Mouse (Mus musculus) cortical plate, adult 2 months (tissue): ENCODE measurements around the gene Spry2. TPM values are rescaled to one million over a fixed set of nuclear protein-coding genes. Genes with fewer than 3 reads are reported as not detected.

ENCODE experiments used
- H3K27ac ChIP-seq: fragments of 200-500 bp; 2 replicates; pipeline ENCODE4 v1.5.1; 2012; ENCODE audit warnings: low read length, control low read depth, inconsistent platforms; ENCODE audit not compliant: insufficient read depth
- H3K4me1 ChIP-seq: fragments of 200-500 bp; 2 replicates; pipeline ENCODE4 v1.6.1; 2011; ENCODE audit warnings: low read length; ENCODE audit not compliant: control insufficient read depth, insufficient read depth
- H3K4me3 ChIP-seq: fragments of 200-500 bp; 2 replicates; pipeline ENCODE4 v1.5.1; 2011; ENCODE audit warnings: mild to moderate bottlenecking, low read length, control low read depth; ENCODE audit not compliant: insufficient read depth
- CTCF ChIP-seq: fragments of 200-500 bp; IDR thresholded peaks from 2 replicates; pipeline ENCODE4 v1.5.1; 2011; ENCODE audit warnings: mild to moderate bottlenecking, control low read depth, low read length; ENCODE audit not compliant: insufficient read depth; ENCODE audit errors: extremely low read depth
- POLR2A ChIP-seq: fragments of 200-500 bp; IDR thresholded peaks from 2 replicates; pipeline ENCODE4 v1.6.1; 2011; ENCODE audit warnings: mild to moderate bottlenecking, low read length, control low read depth; ENCODE audit not compliant: insufficient read depth; ENCODE audit errors: extremely low read depth
- polyA plus RNA-seq: library from polyadenylated mRNA; depleted of rRNA; stranded (reverse); fragments of >200 nt; gene quantifications from 2 replicates; pipeline ENCODE4 v1.2.3, GENCODE M21; 2012; rRNA removed

Spry2 gene
- polyA plus RNA-seq: 46.0 and 49.7 TPM in 2 replicates

DNA sequence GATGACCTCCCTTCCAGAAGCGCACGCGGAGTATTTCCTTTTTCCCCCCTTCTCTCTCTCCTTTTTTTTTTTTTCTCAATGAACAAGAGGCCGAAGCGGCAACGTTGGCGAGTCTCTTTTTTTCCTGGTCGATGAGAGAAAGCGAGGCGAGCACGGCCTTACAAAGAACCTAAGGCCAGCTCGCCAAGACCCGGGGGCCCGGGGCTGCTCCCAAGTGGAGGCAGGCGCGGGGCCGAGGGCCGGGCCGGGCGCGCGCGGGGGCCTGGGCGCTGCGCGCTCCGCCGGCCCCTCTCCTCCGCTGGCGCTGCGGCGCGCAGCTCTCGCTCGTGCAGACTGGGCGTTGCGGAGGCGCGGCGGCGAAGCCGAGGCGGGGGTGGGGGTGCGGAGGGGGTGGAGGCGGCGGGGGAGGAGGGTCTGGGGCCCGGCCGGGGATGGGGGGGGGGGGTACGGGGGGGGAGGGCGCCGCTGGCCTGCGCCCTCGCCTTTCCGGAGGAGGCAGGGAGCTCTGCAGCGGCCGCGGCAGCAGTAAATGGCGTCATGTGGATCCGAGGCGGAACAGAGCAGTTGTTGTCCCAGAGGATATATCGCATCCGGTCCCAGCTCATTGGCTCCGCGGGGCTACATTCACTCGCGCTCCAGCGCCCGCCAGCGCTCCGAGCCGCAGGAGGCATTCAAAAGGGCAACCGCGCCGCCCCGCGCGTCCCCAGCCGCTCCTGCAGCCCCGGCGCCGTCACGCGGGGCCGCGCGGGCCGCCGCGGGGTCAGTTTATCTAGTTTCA, at the start of gene Spry2:
TSS of gene Spry2 (minus strand) at position 29 of the 778 bp plus-strand sequence.
- H3K4me1 ChIP-seq: no peaks in the 10 kb centered on the region
- H3K27ac ChIP-seq: peak within 1 kb of the TSS; percentile 100
- peak; percentile 77 for TF ChIP-seq POLR2A
- no peak for TF ChIP-seq CTCF
- H3K4me3 ChIP-seq: peak within 1 kb of the TSS; percentile 97

DNA sequence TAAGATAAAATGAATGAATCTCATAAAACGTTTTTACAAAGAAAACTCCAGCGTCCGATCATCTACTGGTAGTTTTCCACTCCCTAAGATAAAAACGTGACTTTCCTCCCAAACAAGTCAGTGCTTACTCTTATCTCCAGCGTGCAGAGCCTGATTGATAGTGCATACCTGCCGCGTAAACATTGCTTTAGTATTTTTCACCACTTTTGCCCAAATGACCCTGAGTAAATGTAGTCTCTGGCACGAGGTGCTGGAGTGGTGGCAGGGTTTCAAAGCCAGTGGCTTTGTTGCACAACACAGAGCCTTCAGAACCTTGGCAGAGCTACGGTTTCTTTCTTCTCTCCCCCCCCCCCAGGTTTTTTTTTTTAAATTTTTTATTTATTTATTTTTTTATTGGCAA, 44.7 kb upstream of the Spry2 start:
- H3K27ac ChIP-seq: no peak overlapping the region
- no peaks in the 10 kb centered on the region for H3K4me1 ChIP-seq
- no peak overlapping the region for H3K4me3 ChIP-seq
- TF ChIP-seq POLR2A: no peak
- TF ChIP-seq CTCF: no peak

DNA sequence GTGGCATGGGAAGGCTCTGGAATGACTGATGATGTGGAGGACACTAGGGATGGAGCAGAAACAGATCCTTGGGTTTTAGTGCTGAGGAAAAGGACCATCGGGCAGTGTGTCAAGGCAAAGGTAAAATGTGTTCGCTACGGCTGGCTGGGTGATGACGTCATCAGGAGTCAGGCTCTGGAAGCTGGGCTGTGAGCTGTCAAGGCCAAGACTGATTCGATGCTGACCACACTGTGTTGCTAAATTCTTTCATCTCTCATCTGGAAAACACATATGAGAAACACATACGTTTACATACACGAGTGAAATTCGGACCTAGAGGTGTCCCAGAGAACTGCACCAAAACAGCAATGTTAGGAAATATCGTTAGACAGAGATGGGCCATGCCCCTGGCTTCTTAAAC, 30.1 kb upstream of the Spry2 start:
- H3K4me1 ChIP-seq: peaks cover 1% of the 10 kb centered on the region; the same call in 1 of the 2 replicates
- TF ChIP-seq POLR2A (no peak), CTCF (no peak)
- H3K4me3 ChIP-seq: no peak overlapping the region
- H3K27ac ChIP-seq: no peak overlapping the region

DNA sequence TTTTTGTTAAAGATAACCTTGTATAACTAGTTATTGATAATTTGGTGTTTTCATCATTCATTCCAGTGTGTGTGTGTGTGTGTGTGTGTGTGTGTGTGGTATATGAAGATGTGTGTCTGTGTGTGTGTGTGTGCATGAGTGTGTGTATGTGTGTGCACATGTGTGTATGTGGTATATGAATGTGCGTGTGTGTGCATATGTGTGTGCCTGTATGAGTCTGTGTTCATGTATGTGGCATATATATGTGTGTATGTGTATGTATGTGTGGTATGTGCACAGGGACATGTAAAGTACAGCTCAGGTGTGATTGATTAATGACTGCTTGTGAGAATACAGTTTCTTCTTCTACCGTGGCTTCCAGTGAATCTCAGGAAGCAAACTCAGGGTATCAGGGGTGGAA, 28.7 kb upstream of the Spry2 start:
- no peak overlapping the region for H3K4me3 ChIP-seq

DNA sequence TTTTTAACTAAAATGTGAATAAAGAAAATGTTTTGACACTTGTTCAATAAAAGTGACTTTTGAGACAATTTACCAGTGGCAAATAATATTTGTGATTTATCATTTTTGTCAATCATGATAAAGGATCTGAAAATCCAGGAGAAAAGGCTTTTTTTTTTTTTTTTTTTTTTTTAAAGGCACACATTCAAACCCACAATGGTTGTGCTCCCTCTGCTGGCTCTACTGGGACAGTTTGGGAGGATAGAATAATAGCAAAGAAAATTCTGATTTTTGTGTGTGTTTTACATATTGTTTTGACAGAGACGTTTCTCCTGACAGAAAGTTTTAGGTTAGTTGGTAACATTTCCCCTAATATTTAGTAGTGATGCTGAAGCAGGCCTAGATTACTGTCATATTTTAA, 28.1 kb upstream of the Spry2 start:
- no peak overlapping the region for H3K27ac ChIP-seq
- peaks cover 1% of the 10 kb centered on the region; the same call in 1 of the 2 replicates for H3K4me1 ChIP-seq
- no peak overlapping the region for H3K4me3 ChIP-seq
- TF ChIP-seq CTCF: peak; percentile 40; the same call in 1 of the 2 replicates
- no peak for TF ChIP-seq POLR2A

More for the DNA sequence above, 28.7 kb upstream of the Spry2 start:
- Histone ChIP-seq H3K27ac (no peak overlapping the region), H3K4me1 (peaks cover 1% of the 10 kb centered on the region; the same call in 1 of the 2 replicates)
- TF ChIP-seq CTCF (no peak), POLR2A (no peak)

DNA sequence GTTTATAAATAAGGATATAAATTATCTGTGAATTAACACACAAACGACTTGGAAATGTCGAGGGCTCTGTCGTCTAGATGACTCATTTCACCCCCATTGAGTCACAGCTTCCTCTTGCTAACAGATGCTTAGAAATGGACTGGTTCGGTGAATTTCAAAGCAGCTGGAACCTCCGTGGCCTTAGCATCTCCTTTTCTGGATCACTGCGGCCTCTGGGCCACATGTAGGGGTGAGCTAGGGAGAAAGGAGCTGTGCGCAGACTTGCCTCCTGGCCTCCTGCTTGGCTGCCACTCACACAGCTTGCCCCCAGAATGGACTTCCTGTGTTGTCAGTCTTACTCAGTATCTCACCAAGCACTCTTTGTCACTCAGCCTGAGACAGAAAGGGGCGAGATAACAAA, 26.3 kb upstream of the Spry2 start:
- Histone ChIP-seq H3K27ac (no peak overlapping the region), H3K4me3 (no peak overlapping the region), H3K4me1 (peaks cover 1% of the 10 kb centered on the region; the same call in 1 of the 2 replicates)
- TF ChIP-seq POLR2A (no peak), CTCF (no peak)

DNA sequence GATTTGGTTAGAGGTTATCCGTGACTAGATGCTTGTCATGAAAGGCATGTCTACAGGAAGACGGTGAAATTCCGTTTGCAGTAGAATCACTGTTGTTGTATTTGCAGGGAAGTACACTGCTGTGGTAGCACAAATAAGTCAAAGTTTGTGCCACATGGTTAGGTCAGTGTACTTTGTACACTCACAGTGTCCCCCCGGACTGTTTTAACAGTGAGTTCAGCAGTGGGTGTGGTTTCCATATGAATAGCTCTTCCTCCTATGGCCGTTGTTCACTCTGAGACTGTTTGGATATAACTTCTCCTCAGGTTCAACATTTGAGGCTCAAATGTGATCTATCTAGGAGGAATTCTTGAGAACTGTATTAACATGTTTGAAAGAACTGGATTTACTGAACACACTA, 25.8 kb upstream of the Spry2 start:
- TF ChIP-seq CTCF (no peak), POLR2A (no peak)
- no peak overlapping the region for H3K4me3 ChIP-seq

DNA sequence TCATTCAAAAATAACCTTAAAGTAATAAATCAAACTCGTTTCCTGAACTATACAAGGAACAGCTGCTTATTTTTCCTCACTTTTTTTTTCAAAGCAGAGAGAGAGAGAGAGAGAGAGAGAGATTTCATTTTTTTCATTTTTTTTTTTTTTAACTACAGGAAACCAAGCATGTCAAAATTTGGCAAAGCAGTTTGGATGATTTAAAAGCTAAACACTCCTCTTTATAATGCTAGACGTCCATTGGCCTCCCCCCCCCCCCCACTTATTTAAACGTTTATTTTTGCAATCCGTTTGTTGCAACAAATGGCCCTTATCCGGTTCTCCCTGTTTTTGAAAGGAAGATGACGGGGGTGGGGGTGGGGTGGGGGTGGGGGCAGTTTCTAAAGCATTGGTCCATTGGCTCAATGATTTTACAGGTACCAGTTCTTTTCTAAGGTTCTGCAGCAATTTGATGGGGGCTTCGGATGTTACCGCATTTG, 24.6 kb upstream of the Spry2 start:
- TF ChIP-seq POLR2A (no peak), CTCF (no peak)
- peaks cover 1% of the 10 kb centered on the region; the same call in 1 of the 2 replicates for H3K4me1 ChIP-seq
- no peak overlapping the region for H3K27ac ChIP-seq
- H3K4me3 ChIP-seq: no peak overlapping the region

More for the DNA sequence above, 25.8 kb upstream of the Spry2 start:
- no peak overlapping the region for H3K27ac ChIP-seq
- peaks cover 1% of the 10 kb centered on the region; the same call in 1 of the 2 replicates for H3K4me1 ChIP-seq

DNA sequence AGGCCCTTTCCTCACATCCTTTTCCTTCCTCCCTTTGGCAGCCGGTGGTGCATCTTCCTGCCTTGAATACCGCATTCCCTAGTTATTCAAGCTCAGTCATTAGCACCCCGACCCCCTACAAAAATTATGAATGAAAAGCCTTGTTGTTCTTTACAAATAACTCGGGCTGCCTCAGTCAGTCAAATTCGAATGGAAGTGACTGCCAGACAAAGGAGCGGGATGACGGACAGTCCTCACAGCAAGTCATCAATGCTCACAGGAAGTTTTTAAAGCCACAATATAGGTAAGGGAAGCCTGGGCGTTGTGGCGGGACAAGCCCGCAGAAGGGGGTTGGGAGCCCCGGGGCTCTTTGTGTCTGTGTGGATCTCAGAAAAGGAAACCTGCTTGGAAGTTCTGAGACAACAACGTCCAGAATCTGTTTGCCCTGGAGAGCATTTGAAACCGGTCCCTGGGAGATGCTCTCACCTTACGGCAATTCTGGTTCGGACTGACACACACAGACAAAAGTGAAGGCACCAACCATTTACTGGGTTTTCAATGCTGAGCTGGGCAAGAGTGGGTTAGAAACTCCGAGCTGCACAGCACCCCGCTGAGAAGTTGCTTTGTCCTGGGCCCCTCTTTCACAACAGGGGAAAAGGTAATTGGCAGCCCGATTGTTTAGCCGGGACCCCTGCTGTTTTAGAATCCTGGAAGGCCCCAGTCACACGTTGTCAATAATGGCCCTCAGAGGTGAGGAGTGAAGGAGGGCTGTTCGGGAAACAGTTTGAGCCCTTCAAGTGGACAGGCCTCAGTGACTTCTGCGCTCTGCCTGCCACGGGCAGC, 24.0 kb upstream of the Spry2 start:
- Histone ChIP-seq H3K27ac (no peak overlapping the region), H3K4me3 (no peak overlapping the region), H3K4me1 (peaks cover 1% of the 10 kb centered on the region; the same call in 1 of the 2 replicates)
- TF ChIP-seq POLR2A (no peak), CTCF (no peak)

DNA sequence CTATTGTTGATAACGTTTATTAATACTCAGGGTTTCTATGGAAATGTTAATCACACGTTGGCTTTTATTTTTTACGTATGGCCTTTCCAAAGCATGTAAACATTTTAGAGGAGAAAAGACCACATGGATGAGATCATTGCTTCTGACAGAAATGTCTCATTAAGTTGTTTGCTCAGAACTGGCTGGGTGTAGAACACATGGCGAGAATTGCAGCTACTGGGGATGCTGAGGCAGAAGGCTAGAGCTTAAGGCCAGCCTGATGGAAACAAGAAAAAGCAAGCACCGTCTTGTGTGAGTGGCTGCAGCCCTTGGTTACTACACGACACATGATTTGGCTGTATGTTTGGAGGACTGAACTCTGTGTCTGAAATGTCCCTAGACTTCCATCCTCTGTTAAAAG, 10.6 kb upstream of the Spry2 start:
- H3K4me1 ChIP-seq: no peaks in the 10 kb centered on the region
- TF ChIP-seq POLR2A: no peak
- no peak for TF ChIP-seq CTCF
- H3K27ac ChIP-seq: no peak overlapping the region

More for the DNA sequence above, 10.6 kb upstream of the Spry2 start:
- H3K4me3 ChIP-seq: no peak overlapping the region
